Mouse (Mus musculus): ENCODE data around the gene Dscam. TPM values are rescaled to one million over a fixed set of nuclear protein-coding genes. Genes with fewer than 3 reads are reported as not detected.

The Dscam gene
- polyA plus RNA-seq, 1 experiment, result 0.03 TPM

DNA sequence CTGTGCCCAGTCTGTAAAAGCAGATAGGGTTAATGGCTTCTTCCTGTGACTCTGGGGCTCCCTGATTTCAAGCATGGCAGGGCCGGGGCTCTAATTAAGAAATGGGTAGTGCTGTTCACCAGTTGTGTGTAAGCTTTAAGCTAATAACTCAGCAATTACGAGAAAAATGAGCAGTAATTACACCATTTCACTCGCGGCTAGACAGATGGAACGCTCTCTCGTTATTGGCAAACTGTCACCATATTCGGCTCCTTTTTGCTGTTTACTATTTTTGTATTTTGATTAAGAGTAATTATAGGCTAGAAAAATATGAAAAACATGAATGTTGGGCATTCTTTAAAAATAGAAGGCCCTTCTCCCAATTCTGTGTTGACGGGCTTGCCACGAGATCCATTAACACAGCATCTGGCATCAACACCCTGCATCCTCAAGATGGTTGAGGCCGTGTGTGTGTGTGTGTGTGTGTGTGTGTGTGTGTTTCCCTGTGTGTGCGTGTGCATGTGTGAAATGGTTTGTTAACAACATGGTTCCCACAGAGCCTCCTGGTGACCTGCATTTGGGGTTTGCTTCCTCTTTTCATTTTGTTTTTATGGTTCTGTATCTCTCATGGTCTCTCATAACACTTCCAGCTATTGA, 162.5 kb downstream of the Dscam start:
- 71% methylated on average over 11 of the region's 11 CpGs for WGBS
- Histone ChIP-seq H3K27ac (ENCODE audit: insufficient read depth, low read depth, low read length) (no peak overlapping the region), H3K4me3 (ENCODE audit: low read depth, low read length) (no peak overlapping the region), H3K27me3 (ENCODE audit: control insufficient read depth, insufficient read depth, low read length) (no peaks in the 10 kb centered on the region), H3K4me1 (ENCODE audit: control insufficient read depth, insufficient read depth, insufficient read length, low read length) (no peaks in the 10 kb centered on the region), H3K36me3 (ENCODE audit: control insufficient read depth, insufficient read depth, low read length) (no peaks in the 10 kb centered on the region)
- TF ChIP-seq POLR2A (IDR thresholded peaks at IDR 0.05; ENCODE audit: low read depth, low read length) (no peak), CTCF (IDR thresholded peaks at IDR 0.05; ENCODE audit: extremely low read depth, insufficient read length, insufficient replicate concordance, low read depth, low read length) (no peak)

DNA sequence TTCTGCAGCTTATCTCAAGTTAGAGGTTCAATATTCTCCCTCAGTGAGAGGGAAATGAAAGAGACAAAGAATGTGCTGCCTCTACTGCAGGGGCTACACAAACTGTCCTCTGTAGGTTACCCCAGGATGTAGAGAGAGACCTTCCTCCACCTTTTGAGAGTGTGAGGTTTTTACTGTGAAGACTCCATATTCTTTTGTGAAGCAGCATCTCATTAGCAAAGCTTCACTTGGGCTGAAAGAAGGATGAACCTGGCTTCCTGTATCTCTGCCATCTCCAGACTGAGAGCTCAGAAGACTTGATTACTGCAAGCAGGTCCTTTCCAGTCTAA, 163.7 kb downstream of the Dscam start:
- TF ChIP-seq CTCF (IDR thresholded peaks at IDR 0.05; ENCODE audit: extremely low read depth, insufficient read length, insufficient replicate concordance, low read depth, low read length), result no peak
- TF ChIP-seq POLR2A (IDR thresholded peaks at IDR 0.05; ENCODE audit: low read depth, low read length), result no peak
- no peak overlapping the region for H3K27ac ChIP-seq (ENCODE audit: insufficient read depth, low read depth, low read length)
- no peaks in the 10 kb centered on the region for H3K4me1 ChIP-seq (ENCODE audit: control insufficient read depth, insufficient read depth, insufficient read length, low read length)
- H3K4me3 ChIP-seq (ENCODE audit: low read depth, low read length), result no peak overlapping the region
- no peaks in the 10 kb centered on the region for H3K27me3 ChIP-seq (ENCODE audit: control insufficient read depth, insufficient read depth, low read length)
- H3K36me3 ChIP-seq (ENCODE audit: control insufficient read depth, insufficient read depth, low read length), result no peaks in the 10 kb centered on the region

DNA sequence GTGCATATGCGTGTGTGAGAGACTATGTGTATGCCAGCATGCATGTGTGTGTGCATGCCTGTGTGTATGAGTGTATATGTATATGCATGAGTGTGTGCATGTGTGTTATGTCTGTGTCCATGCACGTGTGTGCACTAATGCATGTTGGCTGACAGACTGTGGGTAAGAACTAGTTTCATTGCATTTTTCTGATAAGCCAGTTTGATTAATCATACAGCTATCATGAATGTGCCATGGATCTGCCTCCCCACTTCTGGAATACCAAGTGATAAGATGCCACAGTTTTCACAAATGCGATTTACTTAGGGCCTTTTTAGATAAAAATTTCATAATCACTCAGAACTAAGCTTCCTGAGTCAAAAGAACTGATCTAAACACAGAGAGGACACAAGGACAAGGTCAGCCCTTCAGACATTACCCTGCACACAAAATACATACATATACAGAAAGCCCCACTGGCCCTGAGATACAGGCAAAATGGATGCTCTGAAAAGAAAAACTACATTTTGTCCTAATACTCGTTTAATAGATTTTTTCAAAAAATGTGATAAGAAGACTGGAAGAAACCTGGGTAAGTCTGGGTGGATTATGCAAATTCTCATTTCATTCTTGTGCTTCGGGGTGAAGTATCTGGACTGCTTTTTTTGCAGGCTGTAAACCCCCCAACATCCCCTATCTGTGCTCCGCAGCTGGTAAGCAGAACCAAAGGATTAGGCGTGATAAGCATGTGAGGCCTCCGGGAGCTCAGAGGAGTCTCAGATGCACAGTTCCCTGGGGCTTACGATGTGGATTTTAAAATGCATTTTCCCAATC, 164.3 kb downstream of the Dscam start:
- H3K27ac ChIP-seq (ENCODE audit: insufficient read depth, low read depth, low read length), result no peak overlapping the region
- no peak overlapping the region for H3K4me3 ChIP-seq (ENCODE audit: low read depth, low read length)
- H3K36me3 ChIP-seq (ENCODE audit: control insufficient read depth, insufficient read depth, low read length), result no peaks in the 10 kb centered on the region
- no peaks in the 10 kb centered on the region for H3K27me3 ChIP-seq (ENCODE audit: control insufficient read depth, insufficient read depth, low read length)
- no peaks in the 10 kb centered on the region for H3K4me1 ChIP-seq (ENCODE audit: control insufficient read depth, insufficient read depth, insufficient read length, low read length)
- TF ChIP-seq POLR2A (IDR thresholded peaks at IDR 0.05; ENCODE audit: low read depth, low read length) (no peak), CTCF (IDR thresholded peaks at IDR 0.05; ENCODE audit: extremely low read depth, insufficient read length, insufficient replicate concordance, low read depth, low read length) (no peak)
- 37% methylated on average over 9 of the region's 9 CpGs for WGBS

- Histone ChIP-seq H3K27ac (ENCODE audit: insufficient read depth, low read depth, low read length) (no peak overlapping the region), H3K4me3 (ENCODE audit: low read depth, low read length) (no peak overlapping the region), H3K36me3 (ENCODE audit: control insufficient read depth, insufficient read depth, low read length) (no peaks in the 10 kb centered on the region), H3K4me1 (ENCODE audit: control insufficient read depth, insufficient read depth, insufficient read length, low read length) (no peaks in the 10 kb centered on the region), H3K27me3 (ENCODE audit: control insufficient read depth, insufficient read depth, low read length) (no peaks in the 10 kb centered on the region)
- 55% methylated on average over 1 of the region's 1 CpGs for WGBS
- TF ChIP-seq CTCF (IDR thresholded peaks at IDR 0.05; ENCODE audit: extremely low read depth, insufficient read length, insufficient replicate concordance, low read depth, low read length), result no peak
- TF ChIP-seq POLR2A (IDR thresholded peaks at IDR 0.05; ENCODE audit: low read depth, low read length), result no peak
Observed at GRCm38 (mm10) chr16:97003965-97004364, 166.6 kb downstream of the Dscam start.

DNA sequence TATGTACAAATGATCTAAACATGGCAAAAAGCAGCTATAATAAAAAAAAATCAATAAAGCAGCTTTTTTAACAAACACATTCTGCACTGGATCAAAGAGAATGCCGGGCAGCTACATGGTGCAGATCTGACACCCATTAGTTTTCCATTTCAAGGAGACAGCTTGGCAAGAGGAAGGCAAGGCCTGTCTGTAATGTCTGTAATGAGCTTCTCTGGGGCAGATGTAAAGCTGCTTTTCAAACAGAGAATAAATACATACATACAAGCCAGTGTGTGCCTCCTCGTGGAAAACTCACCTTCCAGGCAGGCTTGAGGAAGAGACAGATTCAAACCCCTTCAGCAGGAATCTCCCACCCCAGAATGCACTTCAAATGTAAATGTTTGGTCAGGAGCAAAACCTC, 167.7 kb downstream of the Dscam start:
- Histone ChIP-seq H3K27ac (ENCODE audit: insufficient read depth, low read depth, low read length) (no peak overlapping the region), H3K27me3 (ENCODE audit: control insufficient read depth, insufficient read depth, low read length) (no peaks in the 10 kb centered on the region), H3K4me3 (ENCODE audit: low read depth, low read length) (no peak overlapping the region), H3K36me3 (ENCODE audit: control insufficient read depth, insufficient read depth, low read length) (no peaks in the 10 kb centered on the region), H3K4me1 (ENCODE audit: control insufficient read depth, insufficient read depth, insufficient read length, low read length) (no peaks in the 10 kb centered on the region)
- no peak for TF ChIP-seq CTCF (IDR thresholded peaks at IDR 0.05; ENCODE audit: extremely low read depth, insufficient read length, insufficient replicate concordance, low read depth, low read length)
- no peak for TF ChIP-seq POLR2A (IDR thresholded peaks at IDR 0.05; ENCODE audit: low read depth, low read length)
- WGBS, result 35% methylated on average over 2 of the region's 2 CpGs

GRCm38 (mm10) chr16:97002189-97002588, 168.4 kb downstream of the Dscam start:
- no peak for TF ChIP-seq POLR2A (IDR thresholded peaks at IDR 0.05; ENCODE audit: low read depth, low read length)
- no peak for TF ChIP-seq CTCF (IDR thresholded peaks at IDR 0.05; ENCODE audit: extremely low read depth, insufficient read length, insufficient replicate concordance, low read depth, low read length)
- Histone ChIP-seq H3K36me3 (ENCODE audit: control insufficient read depth, insufficient read depth, low read length) (no peaks in the 10 kb centered on the region), H3K27ac (ENCODE audit: insufficient read depth, low read depth, low read length) (no peak overlapping the region), H3K4me3 (ENCODE audit: low read depth, low read length) (no peak overlapping the region), H3K4me1 (ENCODE audit: control insufficient read depth, insufficient read depth, insufficient read length, low read length) (no peaks in the 10 kb centered on the region), H3K27me3 (ENCODE audit: control insufficient read depth, insufficient read depth, low read length) (no peaks in the 10 kb centered on the region)
- 57% methylated on average over 3 of the region's 3 CpGs for WGBS

- TF ChIP-seq CTCF (IDR thresholded peaks at IDR 0.05; ENCODE audit: extremely low read depth, insufficient read length, insufficient replicate concordance, low read depth, low read length), result no peak
- TF ChIP-seq POLR2A (IDR thresholded peaks at IDR 0.05; ENCODE audit: low read depth, low read length), result no peak
- 56% methylated on average over 3 of the region's 3 CpGs for WGBS
- Histone ChIP-seq H3K36me3 (ENCODE audit: control insufficient read depth, insufficient read depth, low read length) (no peaks in the 10 kb centered on the region), H3K4me3 (ENCODE audit: low read depth, low read length) (no peak overlapping the region), H3K4me1 (ENCODE audit: control insufficient read depth, insufficient read depth, insufficient read length, low read length) (no peaks in the 10 kb centered on the region), H3K27ac (ENCODE audit: insufficient read depth, low read depth, low read length) (no peak overlapping the region), H3K27me3 (ENCODE audit: control insufficient read depth, insufficient read depth, low read length) (no peaks in the 10 kb centered on the region)
Observed at GRCm38 (mm10) chr16:96996854-96997253, 173.7 kb downstream of the Dscam start.
